Mouse (Mus musculus) spleen, adult 10 weeks (tissue): ENCODE data around the gene Usmg5. TPM values are rescaled to one million over a fixed set of nuclear protein-coding genes. Genes with fewer than 3 reads are reported as not detected.

Experiments used
- polyA plus RNA-seq: library from polyadenylated mRNA; stranded (reverse); fragments of 350-450 nt; fragmentation: Illumina TruSeq; extraction: RNeasy Lipid Tissue Mini Kit (QIAGEN cat#74804); gene quantifications from one replicate; pipeline ENCODE4 v1.2.3, GENCODE M21; 2015; ENCODE audit warnings: low replicate concordance; ENCODE audit not compliant: insufficient read depth

The Usmg5 gene
- 431 TPM for polyA plus RNA-seq

GRCm38 (mm10) chr19:47090550-47091156 lies at the start of gene Usmg5, which contains the start of gene Pdcd11:
Usmg5 (minus strand) TSS chr19:47090647.
Pdcd11 (plus strand) TSS chr19:47090768.

DNA sequence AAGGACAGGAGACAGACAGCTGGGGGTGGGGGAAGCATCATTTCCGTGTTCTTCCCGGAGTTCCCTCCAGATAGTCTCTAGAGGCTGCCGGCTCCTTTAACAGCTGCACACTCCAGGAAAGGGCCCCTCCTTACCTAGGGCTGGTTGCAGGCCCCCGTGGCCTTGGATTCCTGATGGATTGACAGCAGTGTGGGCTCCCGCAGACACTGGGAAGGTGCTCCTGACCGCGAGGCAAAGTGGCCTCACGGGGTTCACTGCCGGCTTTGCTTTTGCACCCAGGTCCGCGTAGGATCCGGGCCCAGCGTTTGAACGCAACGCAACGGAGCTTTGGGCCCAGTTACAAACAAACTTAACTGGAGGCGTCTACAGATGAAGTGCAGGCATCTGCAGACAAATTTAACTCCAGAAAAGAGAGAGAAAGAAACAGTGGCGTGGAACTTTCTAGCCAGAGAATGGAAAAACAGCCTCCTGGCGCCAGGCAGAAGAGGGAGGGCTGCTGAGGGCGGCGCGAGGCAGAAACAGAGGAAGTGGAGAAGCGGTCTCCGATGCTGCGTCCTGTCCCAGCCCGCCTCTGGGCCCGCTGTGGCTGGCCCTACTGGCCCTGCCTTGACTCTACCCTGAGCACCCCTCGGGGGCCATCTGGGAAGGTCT lies 47.4 kb upstream of the Usmg5 start, which contains the start of gene Calhm2:
Gene Calhm2 (minus strand): TSS at position 524 of the 651 bp plus-strand sequence.

DNA sequence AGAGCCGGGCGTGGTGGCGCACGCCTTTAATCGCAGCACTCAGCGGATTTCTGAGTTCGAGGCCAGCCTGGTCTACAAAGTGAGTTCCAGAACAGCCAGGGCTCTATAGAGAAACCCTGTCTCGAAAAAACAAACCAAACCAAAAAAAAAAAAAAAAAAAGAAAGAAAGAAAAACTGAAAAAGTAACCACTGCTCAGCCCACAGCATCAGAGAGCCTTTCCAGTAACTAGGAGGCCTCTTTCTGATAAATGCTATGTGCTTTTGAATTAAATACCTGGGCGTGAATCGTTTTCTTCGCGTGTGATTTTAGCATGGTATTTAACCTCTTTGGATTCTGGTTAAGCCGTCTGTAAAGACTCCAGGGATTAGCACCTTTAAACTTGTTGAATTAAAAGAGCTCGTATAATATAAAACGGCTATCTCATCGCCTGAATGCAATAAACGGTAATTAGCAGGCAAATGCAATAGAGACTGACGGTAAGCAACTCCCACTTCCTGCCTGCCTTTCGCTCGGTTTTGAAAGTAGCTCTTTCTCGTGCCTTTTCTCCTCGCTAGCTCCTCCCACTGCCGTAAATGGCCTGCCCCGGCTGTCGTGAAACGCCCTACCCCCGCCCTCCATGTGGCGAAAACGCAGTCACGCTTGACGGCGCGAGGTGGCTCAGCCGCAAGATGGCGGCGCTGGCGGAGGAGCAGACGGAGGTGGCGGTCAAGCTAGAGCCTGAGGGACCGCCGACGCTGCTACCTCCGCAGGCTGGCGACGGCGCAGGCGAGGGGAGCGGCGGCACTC lies 23.2 kb downstream of the Usmg5 start, which contains the start of gene Taf5:
Gene Taf5 (plus strand): TSS at position 651 of the 787 bp plus-strand sequence.

GRCm38 (mm10) chr19:47050271-47051032 lies 40.0 kb downstream of the Usmg5 start, which contains the start of gene Pcgf6:
Pcgf6 (minus strand) TSS chr19:47050906.

Other genes with a start within 250 kb of the Usmg5 start
- gene Ina, start 75.9 kb downstream of the Usmg5 start, polyA plus RNA-seq, result not detected
- gene Nt5c2, start 75.5 kb downstream of the Usmg5 start, polyA plus RNA-seq, result 60.9 TPM
- gene Pcgf6, start 39.7 kb downstream of the Usmg5 start, polyA plus RNA-seq, result 34.3 TPM
- 11.7 TPM for gene Taf5, start 22.9 kb downstream of the Usmg5 start, polyA plus RNA-seq
- 17.8 TPM for gene Pdcd11, start 121 bp upstream of the Usmg5 start, polyA plus RNA-seq
- 17.5 TPM for gene Calhm2, start 47.6 kb upstream of the Usmg5 start, polyA plus RNA-seq
- not detected for gene Calhm1, start 53.6 kb upstream of the Usmg5 start, polyA plus RNA-seq
- not detected for gene Calhm3, start 67.1 kb upstream of the Usmg5 start, polyA plus RNA-seq
- 0.32 TPM for gene Neurl1a, start 88.2 kb upstream of the Usmg5 start, polyA plus RNA-seq